Mouse (Mus musculus) common myeloid progenitor, adult 5-6 weeks (primary cell): Measurements from ENCODE around the gene Tesk1. TPM values are rescaled to one million over a fixed set of nuclear protein-coding genes. Genes with fewer than 3 reads are reported as not detected.
"Not testable (repeated sequence)": the region's sequence is repeated elsewhere in the genome, so short reads cannot be mapped to it uniquely, and the experiment has no call there.

ENCODE experiments used
- ATAC-seq: replicated peaks from 2 replicates; pipeline ENCODE4 v1.8.0; 2016; ENCODE audit warnings: low read depth, mild to moderate bottlenecking, moderate TSS enrichment, inconsistent platforms; ENCODE audit not compliant: poor library complexity, severe bottlenecking
- total RNA-seq: library from RNA; stranded (forward); fragments of 200-1000, 187-1606 nt; gene quantifications from 2 replicates; pipeline ENCODE4 v1.2.3, GENCODE M21; 2017

The Tesk1 gene
- total RNA-seq, 1 experiment from 2014 or later, result 8.2 TPM

DNA sequence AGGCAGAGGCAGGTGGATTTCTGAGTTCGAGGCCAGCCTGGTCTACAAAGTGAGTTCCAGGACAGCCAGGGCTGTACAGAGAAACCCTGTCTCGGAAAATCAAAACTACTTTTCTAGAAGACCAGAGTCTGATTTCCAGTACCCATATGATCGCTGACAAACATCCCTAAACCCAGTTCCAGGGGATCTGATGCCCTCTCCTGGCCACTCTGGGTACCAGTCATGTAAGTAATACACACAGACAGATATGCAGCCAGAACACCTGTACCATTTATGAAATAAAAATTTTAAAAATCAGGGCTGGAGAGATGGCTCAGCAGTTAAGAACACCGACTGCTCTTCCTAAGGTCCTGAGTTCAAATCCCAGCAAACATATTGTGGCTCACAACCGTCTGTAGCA lies 43.9 kb downstream of the Tesk1 start:
- not testable (repeated sequence) for ATAC-seq

DNA sequence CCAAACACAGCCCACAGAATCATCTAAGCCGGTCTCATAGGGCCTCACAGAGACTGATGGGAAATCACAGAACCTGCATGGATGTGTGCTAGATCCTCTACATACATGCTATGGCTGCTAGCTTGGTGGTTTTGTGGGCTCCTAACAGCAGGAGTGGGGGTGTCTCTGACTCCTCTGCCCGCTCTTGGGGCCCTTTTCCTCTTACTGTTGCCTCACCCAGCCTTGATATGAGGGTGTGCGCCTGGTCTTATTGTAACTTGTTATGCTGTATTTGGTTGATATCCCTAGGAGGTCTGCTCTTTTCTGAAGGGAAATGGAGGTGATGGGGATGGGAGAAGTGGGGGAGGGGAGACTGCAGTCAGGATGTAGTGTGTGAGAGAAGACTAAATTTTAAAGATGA lies 47.9 kb downstream of the Tesk1 start:
- no peak for ATAC-seq

DNA sequence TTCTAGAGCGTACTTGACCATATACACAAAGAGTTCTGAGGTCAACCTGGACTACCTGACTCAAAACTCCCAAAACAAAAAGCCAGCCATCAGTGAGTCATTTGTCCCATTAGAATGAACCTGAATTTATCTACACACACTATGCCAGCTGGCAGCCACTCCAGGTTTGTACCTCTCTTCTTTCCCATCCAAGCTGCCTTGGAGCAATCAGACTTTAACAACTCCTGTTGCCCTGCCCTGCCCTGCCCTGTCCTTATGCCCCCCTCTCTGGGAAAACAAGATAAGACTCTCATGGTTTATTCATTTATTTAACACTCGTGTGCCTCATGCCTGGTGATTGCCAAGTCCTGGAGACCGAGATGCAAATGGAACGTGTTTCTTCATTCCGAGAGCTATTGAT lies 49.1 kb downstream of the Tesk1 start:
- ATAC-seq, result no peak

DNA sequence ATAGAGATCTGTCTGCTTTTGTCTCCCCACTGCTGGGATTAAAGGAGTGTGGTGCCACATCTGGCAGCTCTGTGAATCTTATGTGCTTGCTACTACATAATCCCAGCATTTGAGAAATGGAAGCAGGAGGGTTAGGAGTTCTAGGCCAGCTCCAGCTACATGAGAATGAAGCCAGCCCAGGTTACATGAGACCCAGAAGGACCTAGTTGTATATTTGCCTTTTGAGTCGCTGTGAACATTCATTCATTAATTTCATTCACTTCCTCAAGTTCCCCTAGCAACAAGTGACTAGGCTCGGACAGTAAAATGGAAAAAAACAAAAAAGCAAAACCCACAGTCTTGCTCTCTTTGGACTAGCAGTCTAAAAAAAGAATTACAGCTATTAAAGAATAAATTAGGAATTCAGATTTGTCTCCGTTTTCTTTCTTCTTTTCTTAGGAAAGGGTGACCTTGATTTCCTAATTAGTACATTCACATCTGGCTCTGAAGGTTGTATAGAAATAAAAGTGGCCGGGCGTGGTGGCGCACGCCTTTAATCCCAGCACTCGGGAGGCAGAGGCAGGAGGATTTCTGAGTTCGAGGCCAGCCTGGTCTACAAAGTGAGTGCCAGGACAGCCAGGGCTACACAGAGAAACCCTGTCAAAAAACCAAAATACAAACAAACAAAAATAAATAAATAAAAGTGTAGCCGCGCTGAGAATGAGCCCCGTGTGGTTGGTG lies 50.5 kb downstream of the Tesk1 start:
- no peak for ATAC-seq

- peak; percentile 95 for ATAC-seq
Measured at GRCm38 (mm10) chr4:43492821-43493185, 51.1 kb downstream of the Tesk1 start, which contains the start of gene Ccdc107. Gene Ccdc107, plus strand, starts transcription at chr4:43492900.

DNA sequence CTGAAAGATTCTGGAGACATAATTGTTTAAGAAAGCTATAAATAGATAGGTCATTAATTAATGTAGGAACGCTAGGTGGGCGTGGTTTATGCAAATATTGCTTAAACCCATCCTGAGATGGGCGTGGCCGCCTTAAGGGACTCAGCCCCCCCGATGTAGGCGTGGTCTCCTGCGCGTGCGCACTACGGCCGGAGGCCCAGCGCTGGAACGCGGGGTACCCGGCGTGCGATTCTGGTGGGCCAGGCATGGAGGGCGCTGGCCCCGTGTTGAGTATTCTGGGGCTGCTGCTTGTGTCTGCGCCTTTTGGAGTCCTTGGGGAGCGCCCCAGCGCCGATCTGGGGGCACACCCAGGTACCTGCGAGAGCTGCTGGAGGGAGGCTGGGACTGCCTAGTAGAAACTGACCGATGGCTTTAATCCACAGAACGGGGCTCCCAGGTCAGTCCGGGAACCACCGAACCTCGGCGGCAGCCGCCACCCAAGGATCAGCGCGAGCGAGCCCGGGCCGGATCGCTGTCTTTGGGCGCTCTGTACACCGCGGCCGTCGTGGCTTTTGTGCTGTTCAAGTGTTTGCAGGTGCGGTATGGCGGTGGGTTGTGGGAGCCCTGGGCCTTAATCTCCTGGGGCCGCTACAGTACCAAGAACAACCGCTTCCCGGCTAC lies 51.6 kb downstream of the Tesk1 start:
- peak; percentile 77 for ATAC-seq

DNA sequence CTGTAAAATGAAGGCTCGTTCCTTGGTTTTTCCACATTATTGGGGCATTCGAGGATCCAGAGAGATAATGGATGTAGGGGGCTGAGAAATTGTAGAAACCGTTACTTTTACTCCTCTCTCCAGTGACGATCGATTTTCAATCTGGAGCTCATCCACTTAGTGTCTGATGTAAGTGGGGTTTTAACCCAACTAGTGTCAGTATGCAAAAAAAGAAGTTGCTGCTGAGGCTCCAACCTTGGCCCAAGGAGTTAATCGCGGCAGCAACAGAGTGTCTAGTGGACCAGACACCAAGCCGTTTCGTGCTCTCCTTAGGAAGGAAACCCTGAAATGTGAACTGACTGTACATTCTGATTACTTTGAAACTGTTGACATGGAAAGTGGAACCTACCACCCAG lies 52.1 kb downstream of the Tesk1 start:
- no peak for ATAC-seq

DNA sequence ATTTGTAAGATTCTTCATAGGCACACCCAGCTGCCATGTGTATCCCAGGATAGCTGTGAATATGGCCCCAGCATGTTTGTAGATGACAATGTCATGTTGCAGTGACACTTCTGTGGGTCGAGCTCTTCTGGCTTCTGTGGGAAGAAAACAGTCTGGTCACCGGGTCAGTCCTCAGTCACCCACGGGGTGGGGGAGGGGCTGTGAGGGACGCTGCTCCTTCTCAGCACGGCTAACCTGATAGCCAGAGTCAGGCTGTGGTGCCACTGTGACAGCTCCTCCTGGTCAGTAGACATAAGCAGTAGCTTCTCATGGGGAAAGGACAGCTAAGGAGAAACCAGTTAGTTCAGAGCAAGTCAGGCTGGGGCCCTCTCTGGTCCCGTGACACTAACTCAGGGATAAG lies 54.8 kb downstream of the Tesk1 start:
- no peak for ATAC-seq

- no peak for ATAC-seq
Measured at GRCm38 (mm10) chr4:43497405-43497804, 55.7 kb downstream of the Tesk1 start.

Other genes with a start within 250 kb of the Tesk1 start
- 0.82 and 1.2 TPM in 2 replicates for gene Atp8b5, start 174.8 kb upstream of the Tesk1 start, total RNA-seq
- gene Rusc2, start 60.0 kb upstream of the Tesk1 start, total RNA-seq, result 0.97 and 1.3 TPM in 2 replicates
- gene Fam166b, start 12.8 kb upstream of the Tesk1 start, total RNA-seq, result not detected in 2 replicates
- 20.8 and 33.3 TPM in 2 replicates for gene Cd72, start 12.7 kb downstream of the Tesk1 start, total RNA-seq
- gene Sit1, start 41.8 kb downstream of the Tesk1 start, total RNA-seq, result not detected in 2 replicates
- 50.5 and 62.2 TPM in 2 replicates for gene Ccdc107, start 51.0 kb downstream of the Tesk1 start, total RNA-seq
- gene Arhgef39, start 57.8 kb downstream of the Tesk1 start, total RNA-seq, result 46.1 and 64.5 TPM in 2 replicates
- 7.3 and 8.3 TPM in 2 replicates for gene Car9, start 65.0 kb downstream of the Tesk1 start, total RNA-seq
- 8.4 and 10.7 TPM in 2 replicates for gene Tpm2, start 81.8 kb downstream of the Tesk1 start, total RNA-seq
- 20.5 and 22.7 TPM in 2 replicates for gene Creb3, start 120.4 kb downstream of the Tesk1 start, total RNA-seq
- 262 and 295 TPM in 2 replicates for gene Tln1, start 120.8 kb downstream of the Tesk1 start, total RNA-seq
- 14.4 and 35.2 TPM in 2 replicates for gene Rgp1, start 136.8 kb downstream of the Tesk1 start, total RNA-seq
- gene Gba2, start 136.9 kb downstream of the Tesk1 start, total RNA-seq, result 10.2 and 11.8 TPM in 2 replicates
- gene Msmp, start 142.6 kb downstream of the Tesk1 start, total RNA-seq, result not detected in 2 replicates
- gene Npr2, start 190.0 kb downstream of the Tesk1 start, total RNA-seq, result 0.39 and 0.96 TPM in 2 replicates
- not detected in 2 replicates for gene Spag8, start 211.7 kb downstream of the Tesk1 start, total RNA-seq
- gene Hint2, start 214.5 kb downstream of the Tesk1 start, total RNA-seq, result 34.1 and 56.1 TPM in 2 replicates
- 1.4 and 2.5 TPM in 2 replicates for gene Tmem8b, start 227.0 kb downstream of the Tesk1 start, total RNA-seq
- 0.55 and 0.92 TPM in 2 replicates for gene Fam221b, start 227.2 kb downstream of the Tesk1 start, total RNA-seq